Mouse (Mus musculus) layer of hippocampus, postnatal 10 days (tissue): Measurements from ENCODE around the gene Cpped1. TPM values are rescaled to one million over a fixed set of nuclear protein-coding genes. Genes with fewer than 3 reads are reported as not detected.
A peak's percentile ranks its signal among the peaks of the same experiment; 100 is the strongest.

ENCODE experiments used
- DNase-seq, 2 experiments: peaks; one replicate each; pipeline ENCODE4 v3.0.0; 2021; ENCODE audit warnings: low spot score in 2 of 2
- total RNA-seq, 2 experiments: library from RNA; stranded (reverse); gene quantifications; 2 replicates each; pipeline ENCODE4 v1.2.3; 2021

The Cpped1 gene
- total RNA-seq, 2 experiments from 2014 or later = 22.5 to 23.6 TPM

DNA sequence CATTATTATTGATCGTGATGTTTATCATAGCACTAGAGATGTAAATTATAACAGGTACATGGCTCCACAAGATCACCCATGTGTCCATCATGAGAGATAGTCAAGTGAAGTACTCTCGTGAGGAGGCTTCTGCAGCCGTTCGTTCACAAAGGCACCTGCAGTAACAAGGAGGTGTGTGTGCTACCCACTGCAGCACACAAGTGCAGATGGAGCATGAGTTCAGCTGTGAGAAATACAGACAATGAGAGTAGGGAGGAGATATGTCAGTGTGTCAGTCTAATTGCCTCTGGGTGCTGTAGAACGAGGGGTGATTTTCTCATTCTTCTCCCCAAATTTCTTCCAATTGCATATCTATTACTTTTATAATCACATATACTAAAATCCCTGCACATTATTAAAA, 63.9 kb downstream of the Cpped1 start:
- DNase-seq = no peak

DNA sequence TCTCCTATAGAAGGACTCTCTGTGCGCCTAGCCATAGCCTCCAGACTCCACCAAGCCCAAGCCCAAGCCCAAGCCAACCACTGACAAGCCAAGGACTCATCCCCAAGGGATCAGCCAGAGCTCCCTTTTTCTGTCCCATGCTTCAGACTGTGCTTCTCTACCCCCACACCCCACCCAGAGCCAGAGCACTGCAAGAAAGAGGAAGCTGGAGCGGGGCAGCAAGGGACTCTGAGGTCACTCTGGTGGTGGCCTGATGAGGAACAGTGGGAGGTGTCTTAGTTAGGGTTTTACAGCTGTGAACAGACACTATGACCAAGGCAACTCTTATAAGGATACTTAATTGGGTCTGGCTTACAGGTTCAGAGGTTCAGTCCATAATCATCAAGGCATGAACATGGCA, 65.8 kb downstream of the Cpped1 start:
- DNase-seq = no peak

DNA sequence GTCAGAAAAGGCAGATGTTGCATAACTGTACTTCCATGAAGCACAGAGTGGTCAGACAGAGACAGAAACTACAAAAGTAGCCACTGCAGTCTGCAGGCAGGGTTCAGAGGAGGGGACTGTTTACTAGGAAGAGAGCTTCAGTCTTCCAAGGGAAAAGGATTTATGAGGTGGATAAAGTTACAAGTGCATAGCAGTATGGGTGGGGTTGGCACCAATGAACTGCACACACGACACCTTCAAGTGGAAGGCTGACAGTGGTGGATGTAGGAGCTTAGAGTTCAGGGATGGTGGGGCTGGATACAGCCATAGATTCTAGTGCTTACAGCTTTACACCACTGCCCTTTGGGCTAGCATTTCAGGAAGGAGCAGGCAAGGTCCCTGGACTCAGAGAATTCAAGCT, 75.8 kb downstream of the Cpped1 start:
- DNase-seq = no peak

DNA sequence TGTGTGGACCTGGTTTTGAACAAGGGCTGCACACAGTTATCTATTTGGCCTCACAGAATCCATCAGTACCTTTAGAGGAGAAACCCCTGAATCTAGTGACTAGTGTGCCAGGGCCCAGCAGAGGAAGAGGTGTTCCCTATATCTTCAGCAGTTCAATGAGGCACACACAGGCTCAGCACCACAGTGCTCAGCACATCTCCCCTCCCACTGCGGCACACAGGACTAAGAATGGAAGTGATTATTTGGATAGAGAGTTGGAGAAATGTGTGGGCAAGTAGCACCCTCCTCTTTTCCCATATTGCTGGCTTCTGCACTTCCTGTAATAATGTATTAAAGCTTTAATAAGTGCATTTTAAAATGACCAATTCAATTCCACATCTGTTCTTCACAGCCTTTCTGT, 80.4 kb downstream of the Cpped1 start:
- DNase-seq = no peak

DNA sequence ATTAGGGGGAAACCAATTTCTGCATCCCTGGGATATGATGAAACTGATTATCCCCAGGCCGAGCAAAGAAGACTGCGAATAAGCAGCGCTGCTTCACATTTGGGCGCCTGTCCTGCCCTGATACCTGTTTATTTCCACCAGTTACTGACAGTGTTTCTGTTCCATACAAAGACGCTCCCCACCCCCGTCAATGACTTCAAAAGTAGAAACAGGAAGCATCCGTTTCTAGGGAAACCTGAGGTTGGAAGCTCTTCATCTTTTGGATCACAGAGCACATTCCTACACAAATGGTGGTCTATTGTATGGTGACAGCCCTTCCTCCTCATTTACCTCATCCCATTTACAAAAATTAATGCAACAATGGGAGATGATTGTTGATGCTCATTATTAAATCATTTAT, 84.4 kb downstream of the Cpped1 start:
- peak in 1 of 2 experiments; percentile 30 for DNase-seq

DNA sequence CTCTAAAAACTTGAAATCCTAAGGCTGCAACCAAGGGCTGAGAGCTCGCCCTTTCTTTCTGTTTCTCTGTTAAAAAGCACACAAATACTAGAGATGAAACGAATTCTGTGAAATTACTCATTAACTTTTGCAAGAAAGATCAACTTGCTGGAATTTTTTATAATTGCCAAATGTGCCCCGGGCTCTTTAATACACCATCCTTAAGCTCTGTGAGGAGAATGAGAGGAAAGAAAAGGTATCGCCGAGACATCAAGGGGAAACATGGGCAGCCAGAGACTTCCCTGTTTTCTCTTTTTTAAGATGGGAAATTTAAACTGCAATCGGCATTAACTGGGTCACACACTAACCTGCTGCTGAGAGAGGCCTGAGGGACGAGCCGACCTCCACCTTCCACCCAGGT, 84.9 kb downstream of the Cpped1 start:
- no peak for DNase-seq

DNA sequence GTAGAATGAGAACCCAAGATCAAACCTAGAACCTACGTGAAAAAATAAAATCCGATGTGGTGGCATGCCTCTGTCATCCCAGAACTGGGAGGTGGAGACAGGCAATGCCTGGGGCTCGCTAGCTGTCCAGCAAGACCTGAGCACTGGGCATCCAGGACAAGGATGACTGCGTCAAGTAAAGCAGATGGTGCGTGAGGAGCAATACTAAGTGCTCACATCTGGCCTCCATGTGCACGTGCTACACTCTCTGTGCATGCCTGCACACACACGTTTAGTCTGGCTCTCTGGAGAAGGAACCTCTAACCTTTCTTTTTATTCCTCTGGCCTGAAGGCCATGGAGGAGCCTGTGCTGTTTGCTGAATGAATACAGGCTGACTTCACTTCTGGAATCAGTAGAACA, 88.5 kb downstream of the Cpped1 start:
- DNase-seq = no peak

DNA sequence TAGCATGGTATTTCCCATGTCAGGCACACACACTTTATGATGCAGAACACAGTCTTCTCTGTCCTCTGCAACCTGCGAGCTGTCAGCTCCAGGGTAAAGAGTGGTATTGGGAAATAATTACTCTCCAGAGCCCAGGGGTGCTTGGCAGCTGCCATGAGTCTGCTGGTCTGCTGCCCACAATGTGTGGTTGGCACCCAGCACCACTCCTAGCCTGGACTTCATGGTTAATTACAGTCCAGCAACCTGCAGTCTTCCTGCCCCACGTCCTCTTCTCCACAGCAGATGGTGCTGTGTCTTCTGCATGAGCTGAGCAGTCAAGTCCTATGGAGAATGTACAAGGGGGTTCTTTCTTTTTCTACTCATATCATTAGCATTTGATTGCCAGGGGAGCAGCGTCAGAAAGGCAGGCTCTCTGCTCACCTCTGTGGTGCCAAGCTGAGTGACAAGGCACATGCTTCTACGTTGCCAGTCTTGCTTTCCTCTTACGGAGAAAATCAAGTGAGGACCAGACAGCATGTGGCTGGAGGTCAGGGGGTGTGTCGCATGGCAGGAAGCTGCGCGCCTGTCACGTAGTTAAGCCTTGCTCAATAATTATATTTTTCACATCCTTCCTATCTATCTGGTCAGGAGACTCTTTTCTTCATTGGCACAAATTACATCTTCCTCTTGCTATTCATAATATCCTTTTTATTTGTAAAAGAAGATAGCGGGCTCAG, 94.2 kb downstream of the Cpped1 start:
- peak in 1 of 2 experiments; percentile 26 for DNase-seq

DNA sequence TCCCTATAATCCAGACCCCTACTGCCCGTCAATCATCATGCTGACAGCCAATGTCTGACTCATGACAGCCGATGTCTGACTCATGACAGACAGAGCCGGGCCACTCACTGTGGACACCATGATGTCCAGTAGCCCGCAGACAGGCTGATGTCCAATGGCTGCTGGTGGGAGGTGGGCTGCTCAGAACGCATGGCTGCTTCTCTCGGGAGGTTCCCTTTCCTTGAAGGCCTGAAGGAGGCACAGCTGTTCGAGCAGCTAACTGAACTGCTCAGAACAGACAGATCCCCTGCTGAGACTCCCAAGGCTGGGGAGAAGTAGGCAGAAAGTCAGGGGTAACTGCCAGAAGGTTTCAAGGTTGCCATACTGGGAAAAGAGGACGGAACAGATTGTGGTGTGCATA, 97.1 kb downstream of the Cpped1 start:
- DNase-seq = no peak

DNA sequence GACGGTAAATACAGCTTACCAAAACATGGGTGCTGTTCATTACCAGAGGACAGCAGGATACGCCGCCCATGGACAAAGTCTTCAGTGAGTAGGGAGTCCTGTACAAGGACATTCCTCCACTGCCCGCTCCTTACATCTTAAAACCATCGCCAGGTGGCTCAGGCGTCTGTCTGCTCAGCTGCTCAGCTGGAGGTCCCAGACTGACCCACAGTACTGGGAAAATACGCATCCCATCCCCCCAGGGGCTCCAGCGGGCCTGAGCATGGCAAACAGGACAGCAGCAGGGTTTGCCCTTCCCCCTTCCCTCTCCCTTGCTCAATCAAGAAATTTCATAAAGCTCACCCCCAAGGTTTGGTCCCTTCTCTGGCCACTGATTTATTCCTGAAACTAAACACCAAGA, 99.6 kb downstream of the Cpped1 start:
- DNase-seq = no peak

DNA sequence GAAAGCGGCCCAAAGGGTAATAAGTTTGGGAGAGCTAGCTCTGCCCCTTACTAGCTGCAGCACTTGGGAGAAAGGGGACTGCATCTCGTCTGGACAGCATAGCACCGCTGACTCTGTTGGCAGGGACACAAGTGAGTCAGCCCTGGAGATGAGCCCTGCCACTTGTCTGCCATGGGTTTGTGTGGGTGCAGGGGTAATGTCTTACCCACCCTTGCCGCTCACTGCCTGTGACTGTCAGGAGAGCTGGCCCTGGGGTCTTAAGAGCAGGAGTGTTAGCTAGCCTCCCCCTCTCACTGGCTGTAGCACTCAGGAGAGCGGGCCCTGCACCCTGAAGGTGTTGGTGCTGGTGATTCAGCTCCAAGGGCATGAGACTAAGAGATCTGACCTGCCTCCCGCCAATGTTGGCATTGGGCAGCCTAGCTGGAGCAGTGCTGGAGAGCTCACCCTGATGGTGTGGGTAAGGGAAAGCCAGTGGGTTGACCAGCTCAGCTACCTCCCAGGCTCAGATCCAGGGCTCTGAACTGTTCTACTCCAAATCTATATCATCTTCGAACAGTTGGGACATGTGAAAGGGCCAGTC, 107.2 kb downstream of the Cpped1 start:
- DNase-seq = no peak

DNA sequence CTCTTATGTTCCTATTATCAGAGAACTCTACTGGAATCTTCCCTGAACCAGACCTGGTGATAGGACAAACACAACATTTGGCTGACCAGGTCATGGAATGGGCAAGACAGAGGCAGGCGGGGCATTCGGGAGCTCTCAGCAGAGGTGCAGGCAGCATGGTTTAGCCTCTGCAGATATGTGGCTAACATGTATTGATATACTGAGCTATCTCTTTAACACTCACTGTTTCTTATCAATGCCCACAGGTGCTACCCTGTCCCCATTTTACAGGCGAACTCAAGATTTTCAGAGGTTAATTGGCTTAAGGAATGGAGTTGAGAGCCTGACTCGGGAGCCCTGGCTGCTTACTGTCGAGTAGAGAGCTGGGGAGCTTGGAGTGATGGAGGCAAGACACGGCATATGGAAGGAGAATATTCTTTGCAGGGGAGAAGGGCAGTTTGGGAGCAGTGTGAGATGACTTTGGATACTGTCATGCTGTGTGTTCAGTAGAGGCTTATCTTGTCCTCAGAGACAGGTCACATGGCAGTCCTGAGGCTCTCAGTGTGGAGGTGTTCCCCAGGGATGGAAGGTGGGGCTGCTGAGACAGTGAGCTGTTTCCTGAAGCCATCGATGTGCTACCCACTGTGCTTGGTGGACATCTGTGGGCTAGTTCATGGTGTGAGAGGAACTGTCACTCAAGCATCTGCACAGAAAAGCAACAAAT, 113.3 kb downstream of the Cpped1 start:
- no peak for DNase-seq

DNA sequence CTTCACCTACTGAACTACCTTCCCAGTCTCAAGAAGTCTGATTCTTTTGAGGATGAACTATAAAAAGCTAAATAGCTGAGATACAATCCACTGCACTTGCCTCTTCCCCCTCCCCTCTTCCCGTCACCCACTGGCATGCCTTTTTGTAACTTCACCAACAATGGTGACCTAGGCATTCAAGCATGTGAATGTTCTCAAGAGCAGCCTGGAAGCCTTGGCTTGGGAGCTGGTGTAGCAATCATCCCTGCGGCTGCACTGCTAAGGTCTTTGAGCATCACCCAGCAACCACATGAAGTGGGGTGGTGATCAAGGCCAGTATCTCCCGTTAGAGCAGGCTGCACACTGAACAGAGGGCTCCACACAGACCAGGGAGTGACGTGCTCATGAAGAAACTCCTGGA, 114.6 kb downstream of the Cpped1 start:
- DNase-seq = no peak

DNA sequence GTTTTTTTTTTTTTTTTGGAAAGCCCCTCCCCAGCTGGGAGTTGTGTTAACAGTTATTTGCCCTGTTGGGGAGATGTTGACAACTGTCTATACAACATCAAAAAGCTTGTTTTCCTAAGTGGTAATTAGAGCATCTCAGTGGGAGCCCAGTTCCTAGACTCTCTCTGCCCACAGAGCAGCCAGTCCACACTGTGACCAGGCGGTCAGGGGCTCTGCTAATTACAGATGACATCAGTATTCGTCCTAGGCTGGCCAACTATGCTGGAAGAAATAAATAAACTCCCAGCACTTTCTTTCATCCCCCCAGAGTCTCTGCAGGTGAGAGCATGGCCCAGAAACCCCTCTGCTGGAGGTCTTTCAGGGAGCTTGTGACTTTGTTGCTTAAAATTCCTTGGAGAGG, 115.9 kb downstream of the Cpped1 start:
- DNase-seq = no peak

DNA sequence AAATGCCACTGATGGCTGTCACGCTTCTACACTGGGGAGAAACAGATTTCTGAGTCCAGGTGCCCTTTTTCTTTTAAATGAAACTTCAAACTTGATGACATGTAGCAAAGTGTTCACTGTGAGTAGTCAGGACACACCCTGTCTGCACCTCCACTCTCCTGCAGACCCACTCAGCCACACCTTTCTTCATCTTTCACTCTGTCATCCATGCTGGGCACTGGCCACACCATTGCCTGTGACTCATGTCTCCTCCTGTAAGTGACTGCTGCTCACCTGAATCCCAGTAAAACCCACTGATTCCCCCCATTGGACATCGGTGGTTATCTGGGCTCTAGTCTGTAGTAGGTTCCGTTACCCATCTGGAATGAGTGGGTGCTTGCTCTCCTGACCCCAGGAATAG, 118.8 kb downstream of the Cpped1 start:
- DNase-seq = no peak

DNA sequence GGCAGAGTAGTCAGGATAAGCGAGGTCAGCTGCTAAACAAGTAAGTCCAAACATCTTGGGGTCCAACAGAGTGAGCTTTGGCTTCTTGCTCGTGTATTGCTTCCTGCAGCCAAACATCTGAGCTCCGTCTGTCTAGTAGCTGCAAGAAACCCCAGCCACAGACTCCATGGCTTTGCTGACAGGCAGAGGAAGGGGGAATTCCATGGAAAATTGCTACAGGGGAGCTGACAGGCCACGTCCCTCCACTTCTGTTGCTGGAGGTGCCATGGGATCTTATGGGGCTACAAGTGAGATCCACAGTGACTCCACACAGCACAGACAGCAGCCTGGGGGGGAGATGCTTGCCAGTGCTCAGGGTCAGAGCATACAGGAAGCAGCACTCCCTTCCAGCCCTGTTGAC, 123.4 kb downstream of the Cpped1 start:
- DNase-seq = no peak

DNA sequence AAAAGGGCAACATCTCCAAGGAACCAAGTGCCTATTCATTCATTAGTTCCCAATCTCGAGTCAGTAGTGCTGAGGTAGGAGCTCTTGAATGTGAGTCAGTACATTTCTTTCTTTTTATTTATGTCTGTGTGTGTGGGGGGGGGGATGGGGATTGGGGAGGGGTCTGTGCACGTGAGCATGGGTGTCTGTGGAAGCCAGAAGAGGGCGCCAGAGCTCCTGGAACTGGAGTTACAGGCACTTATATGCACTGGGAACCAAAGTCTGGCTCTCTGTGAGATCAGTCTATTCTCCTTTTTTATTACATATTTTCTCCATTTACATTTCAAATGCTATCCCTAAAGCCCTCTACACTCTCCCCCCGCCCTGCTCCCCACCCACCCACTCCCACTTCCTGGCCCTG, 124.9 kb downstream of the Cpped1 start:
- DNase-seq = no peak

DNA sequence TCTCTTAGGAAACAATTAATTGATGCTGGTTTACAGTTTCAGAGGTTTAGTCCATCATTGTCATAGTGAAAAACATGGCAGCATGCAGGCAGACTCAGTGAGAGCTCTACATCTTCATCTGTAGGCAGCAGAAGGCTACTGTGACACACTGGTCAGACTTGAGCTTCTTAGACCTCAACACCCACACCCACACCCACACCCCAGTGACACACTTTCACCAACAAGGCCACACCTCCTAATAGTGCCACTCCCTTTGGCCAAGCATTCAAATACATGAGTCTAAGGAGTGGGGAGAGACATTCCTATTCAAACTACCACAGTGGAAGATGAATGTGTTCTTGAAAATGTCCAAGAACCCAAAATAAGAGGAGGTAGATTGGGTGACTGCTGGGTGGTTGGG, 125.9 kb downstream of the Cpped1 start:
- no peak for DNase-seq

DNA sequence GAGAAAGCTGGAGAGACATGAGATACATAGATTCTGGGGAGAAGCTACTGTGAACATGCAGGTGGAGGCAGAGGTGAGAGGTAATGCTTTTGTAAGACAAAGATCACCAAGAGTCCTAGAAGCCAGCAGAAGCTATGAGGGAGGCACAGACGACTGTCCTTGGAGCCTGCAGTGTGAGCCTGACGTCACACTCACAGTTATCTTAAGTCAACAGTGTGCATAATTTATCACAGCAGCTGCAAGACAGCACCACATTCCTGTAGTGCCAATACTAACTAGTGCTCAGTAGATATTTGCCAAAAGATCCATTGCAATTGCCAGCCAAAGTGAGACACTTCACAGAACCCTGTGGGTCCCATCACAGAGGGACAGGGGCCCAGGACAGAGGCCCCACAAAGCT, 127.2 kb downstream of the Cpped1 start:
- DNase-seq = no peak

DNA sequence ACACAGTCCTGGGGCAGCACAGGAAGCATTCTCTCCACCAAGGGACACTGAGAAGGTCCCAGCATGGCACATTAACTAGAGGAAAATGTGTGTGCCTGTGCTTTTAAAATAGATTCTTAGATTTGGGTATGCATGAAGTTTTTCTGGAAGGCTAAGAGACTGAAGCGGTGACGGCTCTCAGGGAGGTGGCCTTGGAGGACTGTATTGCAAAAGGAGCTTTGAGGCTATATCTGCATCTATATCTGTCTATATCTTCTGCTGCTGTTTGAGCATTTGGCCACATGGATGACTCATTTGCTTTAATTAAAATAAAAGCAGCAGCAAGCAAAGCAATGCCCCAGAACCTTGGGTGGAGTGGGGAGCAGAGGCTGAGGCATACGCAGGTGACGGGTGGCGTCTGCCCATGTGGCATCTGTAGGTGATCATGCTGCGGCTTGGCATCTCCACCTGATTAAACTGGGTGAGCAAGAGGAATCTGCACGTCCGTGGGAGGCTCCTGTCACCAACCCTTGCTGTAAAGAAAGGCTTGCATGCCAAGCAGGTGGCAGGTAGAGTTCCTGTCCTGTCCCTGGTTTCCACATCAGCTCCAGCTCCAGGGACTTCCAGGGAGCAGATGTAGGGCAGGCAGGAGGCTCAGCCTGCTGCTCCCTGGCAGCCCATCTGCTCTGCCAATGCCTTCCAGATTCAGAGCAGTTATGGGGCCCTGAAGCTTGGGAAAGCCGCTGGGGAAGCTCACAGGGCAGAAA, 130.4 kb downstream of the Cpped1 start:
- DNase-seq = peak; percentile 33 to 38

DNA sequence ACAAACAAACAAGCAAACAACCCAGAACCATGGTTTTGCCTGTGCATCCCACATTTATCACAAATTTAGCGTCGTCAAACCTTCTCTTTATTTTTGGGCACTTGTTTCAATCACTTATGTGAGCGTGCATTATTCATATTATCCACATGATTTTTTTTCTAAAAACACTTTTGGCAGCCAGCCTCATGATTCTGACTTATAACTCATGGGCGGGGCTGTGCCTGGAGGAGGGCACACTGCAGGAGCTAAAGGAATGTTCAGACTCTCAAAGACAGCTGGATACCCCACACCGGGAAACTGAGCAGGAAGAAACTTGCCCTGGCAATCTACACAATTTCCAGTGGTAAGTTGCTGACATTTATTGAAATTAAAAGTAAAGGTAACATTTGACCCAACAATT, 131.1 kb downstream of the Cpped1 start:
- no peak for DNase-seq

DNA sequence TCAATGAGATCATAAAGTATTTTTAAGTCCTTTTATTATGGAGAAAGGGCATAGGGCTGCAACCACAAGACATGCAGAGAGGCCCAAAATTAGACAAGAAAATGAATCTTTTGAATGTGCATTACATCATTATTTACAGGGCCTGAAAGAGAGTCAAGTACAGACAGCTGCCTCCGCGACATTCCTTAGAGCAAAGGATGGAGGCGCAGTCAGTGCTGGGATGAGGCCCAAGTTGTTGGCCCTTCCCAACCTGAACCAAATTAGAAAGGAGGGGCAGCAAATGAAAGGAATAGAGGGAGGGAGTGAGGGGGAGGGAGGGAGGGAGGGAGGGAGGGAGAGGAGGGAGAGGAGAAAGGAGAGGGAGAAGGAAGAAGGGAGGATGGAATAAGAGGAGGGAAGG, 132.7 kb downstream of the Cpped1 start:
- DNase-seq = no peak
